Mouse (Mus musculus): ENCODE results near the gene Stxbp5. TPM values are rescaled to one million over a fixed set of nuclear protein-coding genes. Genes with fewer than 3 reads are reported as not detected.
"Not testable (repeated sequence)": the region's sequence is repeated elsewhere in the genome, so short reads cannot be mapped to it uniquely, and the experiment has no call there.

The Stxbp5 gene
- polyA plus RNA-seq, 1 experiment = not detected

DNA sequence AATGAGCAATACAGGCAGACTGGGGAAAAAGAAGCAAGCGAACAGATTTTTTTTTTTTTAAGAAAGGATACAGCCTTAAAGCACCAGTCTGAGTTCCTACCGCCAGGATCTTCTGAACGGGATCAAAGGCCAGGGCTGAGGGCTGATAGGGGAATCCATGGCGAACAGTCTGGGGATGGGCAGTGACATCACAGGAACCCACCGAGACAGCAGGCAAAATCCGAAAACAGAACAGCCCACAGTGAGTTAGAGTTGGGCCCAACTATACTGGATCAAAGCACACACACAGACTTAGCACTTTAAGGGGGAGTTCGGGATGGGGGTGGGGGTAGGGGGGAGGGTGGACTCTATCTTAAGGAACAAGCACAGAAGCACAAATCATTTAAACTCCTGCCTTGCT, 1.8 kb downstream of the Stxbp5 start:
- H3K4me1 ChIP-seq (ENCODE audit: control insufficient read depth, insufficient read depth, low read length) = no peaks in the 10 kb centered on the region
- TF ChIP-seq CTCF (IDR thresholded peaks at IDR 0.05; ENCODE audit: insufficient read depth, low read depth, low read length) (no peak), POLR2A (IDR thresholded peaks at IDR 0.05; ENCODE audit: insufficient read depth, low read depth, low read length) (no peak)
- WGBS = 2% methylated on average over 7 of the region's 7 CpGs
- H3K27ac ChIP-seq (ENCODE audit: insufficient read depth, low read depth, low read length) = no peak overlapping the region
- peak overlapping the region; percentile 74 for H3K4me3 ChIP-seq (ENCODE audit: insufficient read depth, low read depth, low read length)

DNA sequence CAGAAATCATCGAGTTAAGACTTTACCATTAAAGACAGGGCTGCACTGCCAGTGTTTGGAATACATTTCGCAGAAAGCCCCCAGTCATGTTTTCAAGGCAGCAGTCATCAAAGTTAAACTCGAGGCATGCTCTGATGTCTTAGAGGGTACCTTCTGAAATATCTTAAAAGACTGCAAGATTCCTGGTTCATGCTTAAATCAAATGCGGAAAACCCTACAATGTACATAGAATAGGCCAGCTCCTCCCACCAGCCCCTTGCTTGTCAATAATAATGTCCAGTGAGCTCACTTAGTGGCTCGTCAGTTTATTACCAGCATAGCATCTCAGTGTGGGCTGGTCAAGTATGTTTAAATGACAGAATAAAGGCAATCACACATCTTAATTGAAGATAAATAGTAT, 3.0 kb downstream of the Stxbp5 start:
- H3K4me1 ChIP-seq (ENCODE audit: control insufficient read depth, insufficient read depth, low read length) = no peaks in the 10 kb centered on the region
- no peak overlapping the region for H3K27ac ChIP-seq (ENCODE audit: insufficient read depth, low read depth, low read length)
- 35% methylated on average over 5 of the region's 5 CpGs for WGBS
- TF ChIP-seq POLR2A (IDR thresholded peaks at IDR 0.05; ENCODE audit: insufficient read depth, low read depth, low read length) (no peak), CTCF (IDR thresholded peaks at IDR 0.05; ENCODE audit: insufficient read depth, low read depth, low read length) (no peak)
- H3K4me3 ChIP-seq (ENCODE audit: insufficient read depth, low read depth, low read length) = no peak overlapping the region

DNA sequence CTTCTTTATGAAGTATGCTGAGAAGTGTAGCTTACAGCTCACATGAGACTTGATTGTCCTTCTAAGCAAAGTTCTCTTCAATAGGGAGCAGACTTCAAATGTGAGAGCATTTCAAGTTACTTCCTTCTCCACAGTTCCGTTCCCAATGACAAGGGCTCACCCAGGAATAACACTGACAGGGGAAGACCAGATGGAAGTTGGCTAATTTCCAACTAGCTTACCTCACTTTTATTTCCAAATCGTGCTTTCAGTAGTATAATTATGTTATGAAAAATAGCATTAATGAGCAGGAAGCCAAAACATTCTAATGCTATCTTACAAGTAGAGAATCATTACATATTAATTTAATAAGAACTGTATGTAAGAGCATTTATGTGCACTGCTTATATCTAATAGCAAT, 7.3 kb downstream of the Stxbp5 start:
- peaks cover 2% of the 10 kb centered on the region; the same call in 1 of the 2 replicates for H3K4me1 ChIP-seq (ENCODE audit: control insufficient read depth, insufficient read depth, low read length)
- no peak overlapping the region for H3K27ac ChIP-seq (ENCODE audit: insufficient read depth, low read depth, low read length)
- TF ChIP-seq POLR2A (IDR thresholded peaks at IDR 0.05; ENCODE audit: insufficient read depth, low read depth, low read length) (no peak), CTCF (IDR thresholded peaks at IDR 0.05; ENCODE audit: insufficient read depth, low read depth, low read length) (no peak)
- 39% methylated on average over 2 of the region's 2 CpGs for WGBS
- H3K4me3 ChIP-seq (ENCODE audit: insufficient read depth, low read depth, low read length) = no peak overlapping the region

DNA sequence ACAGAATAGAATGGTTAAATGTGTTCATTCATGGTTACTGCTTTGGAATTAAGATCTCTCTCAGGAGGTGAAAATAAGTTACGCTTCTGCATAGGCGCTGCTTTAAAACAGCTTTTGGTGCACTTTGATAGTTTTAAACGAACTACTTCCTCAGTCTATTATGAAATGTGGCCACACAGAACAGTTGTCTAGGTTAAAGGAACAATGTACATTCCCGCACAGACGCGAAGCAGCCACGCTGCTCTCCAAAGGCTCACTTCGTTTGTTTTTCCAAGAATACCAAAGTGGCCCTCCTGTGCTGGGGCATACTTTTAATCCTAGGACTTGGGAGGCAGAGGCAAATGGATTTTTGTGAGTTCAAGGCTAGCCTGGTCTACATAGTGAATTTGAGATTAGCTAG, 11.2 kb downstream of the Stxbp5 start:
- Histone ChIP-seq H3K4me3 (ENCODE audit: insufficient read depth, low read depth, low read length) (no peak overlapping the region), H3K4me1 (ENCODE audit: control insufficient read depth, insufficient read depth, low read length) (peaks cover 8% of the 10 kb centered on the region), H3K27ac (ENCODE audit: insufficient read depth, low read depth, low read length) (no peak overlapping the region)
- WGBS = 50% methylated on average over 8 of the region's 8 CpGs
- TF ChIP-seq POLR2A (IDR thresholded peaks at IDR 0.05; ENCODE audit: insufficient read depth, low read depth, low read length) = no peak
- TF ChIP-seq CTCF (IDR thresholded peaks at IDR 0.05; ENCODE audit: insufficient read depth, low read depth, low read length) = no peak

GRCm38 (mm10) chr10:9888655-9889054, 12.2 kb downstream of the Stxbp5 start:
- peaks cover 8% of the 10 kb centered on the region for H3K4me1 ChIP-seq (ENCODE audit: control insufficient read depth, insufficient read depth, low read length)
- H3K27ac ChIP-seq (ENCODE audit: insufficient read depth, low read depth, low read length) = no peak overlapping the region
- 77% methylated on average over 4 of the region's 4 CpGs for whole genome bisulfite sequencing
- no peak overlapping the region for H3K4me3 ChIP-seq (ENCODE audit: insufficient read depth, low read depth, low read length)
- no peak for TF ChIP-seq POLR2A (IDR thresholded peaks at IDR 0.05; ENCODE audit: insufficient read depth, low read depth, low read length)
- no peak for TF ChIP-seq CTCF (IDR thresholded peaks at IDR 0.05; ENCODE audit: insufficient read depth, low read depth, low read length)

GRCm38 (mm10) chr10:9881781-9882320, 19.0 kb downstream of the Stxbp5 start:
- not testable (repeated sequence) for H3K4me1 ChIP-seq (ENCODE audit: control insufficient read depth, insufficient read depth, low read length); H3K27ac ChIP-seq (ENCODE audit: insufficient read depth, low read depth, low read length); H3K4me3 ChIP-seq (ENCODE audit: insufficient read depth, low read depth, low read length)
- WGBS = 88% methylated on average over 5 of the region's 5 CpGs

GRCm38 (mm10) chr10:9880070-9880728, 20.7 kb downstream of the Stxbp5 start:
- no peak overlapping the region for H3K27ac ChIP-seq (ENCODE audit: insufficient read depth, low read depth, low read length)
- TF ChIP-seq CTCF (IDR thresholded peaks at IDR 0.05; ENCODE audit: insufficient read depth, low read depth, low read length) (no peak), POLR2A (IDR thresholded peaks at IDR 0.05; ENCODE audit: insufficient read depth, low read depth, low read length) (no peak)
- H3K4me3 ChIP-seq (ENCODE audit: insufficient read depth, low read depth, low read length) = no peak overlapping the region
- WGBS = 30% methylated on average over 6 of the region's 6 CpGs
- peaks cover 1% of the 10 kb centered on the region for H3K4me1 ChIP-seq (ENCODE audit: control insufficient read depth, insufficient read depth, low read length)

DNA sequence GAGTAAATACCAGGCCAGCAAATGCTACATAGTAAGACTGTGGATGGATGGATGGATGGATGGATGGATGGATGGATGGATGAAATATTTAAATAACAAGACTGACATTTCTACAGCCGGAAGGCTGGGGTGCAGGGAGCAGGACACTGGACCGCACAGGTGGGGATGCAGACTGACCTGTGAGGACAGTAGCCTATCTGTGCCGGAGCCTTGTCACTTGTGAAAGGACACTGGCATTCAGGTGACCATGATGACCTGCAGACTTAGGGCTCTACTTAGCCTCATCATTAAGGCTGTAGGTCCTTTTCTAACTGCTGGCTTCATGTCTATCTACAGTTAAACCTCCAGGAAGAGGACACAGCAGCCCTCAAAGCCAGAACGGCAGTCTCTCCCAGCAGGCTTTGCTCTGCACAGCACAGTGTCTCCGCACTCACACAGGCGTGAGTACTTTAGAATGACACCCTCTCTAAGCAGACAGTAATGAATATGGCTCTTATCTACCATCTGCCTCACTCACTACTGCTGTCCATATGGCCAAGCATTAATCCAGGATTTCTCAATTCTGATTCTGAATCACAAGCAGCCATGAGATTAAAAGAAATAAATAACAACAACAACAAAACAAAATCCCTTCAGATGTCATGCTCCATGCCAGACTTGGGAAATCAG, 21.9 kb downstream of the Stxbp5 start:
- WGBS = 79% methylated on average over 6 of the region's 6 CpGs
- H3K4me3 ChIP-seq (ENCODE audit: insufficient read depth, low read depth, low read length) = no peak overlapping the region
- TF ChIP-seq POLR2A (IDR thresholded peaks at IDR 0.05; ENCODE audit: insufficient read depth, low read depth, low read length) (no peak), CTCF (IDR thresholded peaks at IDR 0.05; ENCODE audit: insufficient read depth, low read depth, low read length) (no peak)
- peaks cover 5% of the 10 kb centered on the region for H3K4me1 ChIP-seq (ENCODE audit: control insufficient read depth, insufficient read depth, low read length)
- no peak overlapping the region for H3K27ac ChIP-seq (ENCODE audit: insufficient read depth, low read depth, low read length)

DNA sequence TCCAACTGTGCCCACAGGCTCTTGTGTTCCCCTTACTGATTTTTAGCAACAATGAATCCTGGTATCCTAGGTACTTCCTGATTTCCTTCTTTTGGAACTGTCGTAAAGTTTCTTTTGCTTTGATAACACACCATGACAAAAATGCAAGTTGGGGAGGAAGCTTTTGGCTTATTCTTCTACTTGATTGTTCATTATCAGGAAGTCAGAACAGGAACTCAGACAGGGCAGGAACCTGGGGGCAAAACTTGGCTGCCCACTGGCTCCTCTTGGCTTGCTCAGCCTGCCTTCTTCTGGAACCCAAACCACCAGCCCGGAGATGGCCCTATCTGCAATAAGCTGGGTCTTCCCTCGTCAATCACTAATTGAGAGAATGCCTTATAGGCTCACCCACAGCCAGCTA, 25.0 kb downstream of the Stxbp5 start:
- TF ChIP-seq CTCF (IDR thresholded peaks at IDR 0.05; ENCODE audit: insufficient read depth, low read depth, low read length) (no peak), POLR2A (IDR thresholded peaks at IDR 0.05; ENCODE audit: insufficient read depth, low read depth, low read length) (no peak)
- Histone ChIP-seq H3K4me3 (ENCODE audit: insufficient read depth, low read depth, low read length) (no peak overlapping the region), H3K4me1 (ENCODE audit: control insufficient read depth, insufficient read depth, low read length) (peaks cover 5% of the 10 kb centered on the region), H3K27ac (ENCODE audit: insufficient read depth, low read depth, low read length) (no peak overlapping the region)
- WGBS = 94% methylated on average over 3 of the region's 3 CpGs

Measured in olfactory bulb, adult 2 months (tissue).